Comparison of ENCODE assay signal across 8 mouse cellular contexts in the genomic region with DNA sequence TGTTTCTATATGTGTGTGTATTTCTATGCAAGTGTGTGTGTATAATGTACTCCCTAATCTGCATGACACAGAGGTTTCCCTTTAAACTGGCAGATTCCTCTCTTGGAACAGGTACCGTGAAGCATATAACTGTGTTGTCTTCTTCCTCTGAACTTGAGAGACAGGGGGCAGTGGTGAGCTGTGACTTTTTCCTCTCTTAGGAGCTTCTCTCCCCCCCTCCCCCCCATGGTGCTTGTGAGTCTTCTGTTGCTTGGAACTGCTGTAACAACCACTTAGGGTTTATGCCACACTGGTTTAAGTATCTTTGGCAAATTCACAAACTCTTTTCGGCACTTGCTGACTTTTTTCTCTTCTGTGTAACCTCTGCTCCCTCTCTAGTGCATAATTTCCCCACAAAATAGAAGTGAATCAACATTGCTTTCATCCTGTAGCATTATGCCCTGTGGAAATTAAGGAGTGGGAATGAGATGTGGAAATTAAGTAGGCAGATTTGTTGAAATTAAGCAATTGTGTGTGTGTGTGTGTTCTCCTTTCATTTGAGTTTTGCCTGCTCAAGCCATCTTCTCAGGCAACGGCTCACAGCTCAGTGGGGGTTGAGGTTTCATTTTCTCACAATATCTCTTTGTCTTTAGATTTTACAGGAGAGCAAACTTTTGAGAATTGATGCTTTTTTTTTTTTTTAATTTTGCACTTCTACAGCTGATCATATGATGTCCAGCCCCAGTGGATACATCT. TPM values are rescaled to one million over a fixed set of nuclear protein-coding genes. Genes with fewer than 3 reads are reported as not detected.
A peak's percentile ranks its signal among the peaks of the same experiment; 100 is the strongest.
DNase-seq lines count a peak whose midpoint lies in the region; ATAC-seq and TF ChIP-seq lines count a peak whose summit lies in the region.

No protein-coding gene starts in this region.

- peak; percentile 78 for ATAC-seq in granulocyte monocyte progenitor cell, adult 5-6 weeks (replicated peaks; ENCODE audit: poor library complexity, severe bottlenecking)
- ATAC-seq in lung, postnatal 0 days: peak; percentile 82
- no peak for ATAC-seq in midbrain, embryonic 16.5 days

- no peak for DNase-seq in layer of hippocampus, adult 2 months (ENCODE audit: low spot score in 2 of 2)
- no peak for DNase-seq in layer of hippocampus, adult 9-10 months (ENCODE audit: low spot score)
- DNase-seq in MEL (ENCODE audit: low read depth, low spot score): peak; percentile 59
- peak; percentile 49 for DNase-seq in c-Kit-positive CD71-positive TER-119-negative erythroid progenitor cells, embryonic 14.5 days (ENCODE audit: low read depth)
- peak; percentile 73 for DNase-seq in lung, postnatal 0 days (ENCODE audit: low spot score)
- DNase-seq in spleen, postnatal 14 days (ENCODE audit: low spot score in 2 of 2): peak; percentile 33 to 64

- H3K9ac ChIP-seq in MEL (ENCODE audit: control insufficient read depth, low read depth, low read length, poor library complexity, severe bottlenecking): no peak overlapping the region
- H3K9ac ChIP-seq in lung, postnatal 0 days (replicated peaks; ENCODE audit: low read depth): no peak overlapping the region
- H3K9ac ChIP-seq in midbrain, embryonic 16.5 days (ENCODE audit: low read depth, low read length): no peak overlapping the region

- 51% methylated on average over 3 of the region's 3 CpGs for WGBS in lung, postnatal 0 days
- 65% methylated on average over 3 of the region's 3 CpGs for WGBS in midbrain, embryonic 16.5 days

- no peaks in the 10 kb centered on the region for H3K9me3 ChIP-seq in MEL (replicated peaks; ENCODE audit: insufficient read depth, low read length)
- H3K9me3 ChIP-seq in lung, postnatal 0 days (ENCODE audit: low read length): no peaks in the 10 kb centered on the region
- no peaks in the 10 kb centered on the region for H3K9me3 ChIP-seq in midbrain, embryonic 16.5 days (replicated peaks; ENCODE audit: control insufficient read depth, low read length, poor library complexity, severe bottlenecking)

- no peak for TF ChIP-seq POLR2A in MEL (IDR thresholded peaks at IDR 0.05; ENCODE audit: control insufficient read depth in 1 of 2, insufficient read depth in 1 of 2, low read depth in 1 of 2, low read length in 2 of 2, poor library complexity in 1 of 2)

- H3K27me3 ChIP-seq in MEL (ENCODE audit: control insufficient read depth in 1 of 2, insufficient read depth in 2 of 2, low read length in 2 of 2): no peaks in the 10 kb centered on the region
- H3K27me3 ChIP-seq in lung, postnatal 0 days (replicated peaks; ENCODE audit: insufficient read depth, low read length): no peaks in the 10 kb centered on the region
- H3K27me3 ChIP-seq in midbrain, embryonic 16.5 days (ENCODE audit: control insufficient read depth, insufficient read depth, low read depth, low read length): no peaks in the 10 kb centered on the region

- peak; percentile 32 for TF ChIP-seq RAD21 in MEL (IDR thresholded peaks at IDR 0.05; ENCODE audit: low read depth, low read length)

- no peaks in the 10 kb centered on the region for H3K79me2 ChIP-seq in MEL (ENCODE audit: control insufficient read depth, insufficient read depth, low read length, poor library complexity)

- H3K36me3 ChIP-seq in MEL (ENCODE audit: control insufficient read depth in 1 of 2, insufficient read depth in 2 of 2, low read length in 2 of 2): peaks cover 0 to 6% of the 10 kb centered on the region in 2 experiments; a peak in 2 of 4 replicates
- no peaks in the 10 kb centered on the region for H3K36me3 ChIP-seq in lung, postnatal 0 days (ENCODE audit: insufficient read depth, low read length)
- H3K36me3 ChIP-seq in midbrain, embryonic 16.5 days (ENCODE audit: control insufficient read depth, insufficient read depth, low read length): no peaks in the 10 kb centered on the region

- TF ChIP-seq CTCF in layer of hippocampus, adult 2 months (conservative IDR thresholded peaks at IDR 0.05): peak; percentile 73
- TF ChIP-seq CTCF in MEL (IDR thresholded peaks at IDR 0.05 in 2 of 3, conservative IDR thresholded peaks at IDR 0.05 in 1 of 3; ENCODE audit: control insufficient read depth in 1 of 3, insufficient read depth in 1 of 3, low read depth in 2 of 3, low read length in 3 of 3, poor library complexity in 1 of 3, severe bottlenecking in 1 of 3): peak in 2 of 3 experiments; percentile 24 to 45; a peak in 3 of 6 replicates
- TF ChIP-seq CTCF in lung, postnatal 0 days (IDR thresholded peaks at IDR 0.05): peak; percentile 72

- no peak for TF ChIP-seq EP300 in MEL (IDR thresholded peaks at IDR 0.05; ENCODE audit: low read depth in 1 of 2, low read length in 2 of 2)
- no peak for TF ChIP-seq EP300 in lung, postnatal 0 days (IDR thresholded peaks at IDR 0.05)

- H3K27ac ChIP-seq in layer of hippocampus, adult 2 months: no peak overlapping the region
- no peak overlapping the region for H3K27ac ChIP-seq in MEL (ENCODE audit: control insufficient read depth, low read depth, low read length)
- no peak overlapping the region for H3K27ac ChIP-seq in lung, postnatal 0 days (ENCODE audit: low read length)
- no peak overlapping the region for H3K27ac ChIP-seq in midbrain, embryonic 16.5 days (ENCODE audit: low read length)

- peaks cover 0 to 9% of the 10 kb centered on the region in 2 experiments; a peak in 2 of 4 replicates for H3K4me1 ChIP-seq in MEL (ENCODE audit: control insufficient read depth in 1 of 2, insufficient read depth in 2 of 2, low read length in 2 of 2)
- H3K4me1 ChIP-seq in lung, postnatal 0 days (ENCODE audit: insufficient read depth, low read depth, low read length): no peaks in the 10 kb centered on the region
- H3K4me1 ChIP-seq in midbrain, embryonic 16.5 days (ENCODE audit: control insufficient read depth, insufficient read depth, low read length): no peaks in the 10 kb centered on the region

- H3K4me2 ChIP-seq in lung, postnatal 0 days (replicated peaks; ENCODE audit: low read depth, low read length): no peak overlapping the region
- H3K4me2 ChIP-seq in midbrain, embryonic 16.5 days (ENCODE audit: low read length): no peak overlapping the region

- H3K4me3 ChIP-seq in layer of hippocampus, adult 2 months: no peak overlapping the region
- no peak overlapping the region for H3K4me3 ChIP-seq in MEL (ENCODE audit: control insufficient read depth in 1 of 2, insufficient read depth in 1 of 2, low read depth in 2 of 2, low read length in 2 of 2)
- no peak overlapping the region for H3K4me3 ChIP-seq in lung, postnatal 0 days (ENCODE audit: low read depth, low read length)
- no peak overlapping the region for H3K4me3 ChIP-seq in midbrain, embryonic 16.5 days (ENCODE audit: low read depth, low read length)

RNA-seq across cellular contexts. Expression of a gene that starts 6.9 kb away (rescaled TPM):
- 1 to 10 TPM in 1 of 2 experiments, under 1 TPM in 1; 0.88 to 2.0 TPM for total RNA-seq in layer of hippocampus, adult 2 months (2021)
- 0.10 TPM in 1 of 2 replicates, not detected in the other for total RNA-seq in MEL (2012; rRNA removed)
- under 1 TPM in 1 of 2 experiments, not detected in 1; 0.06 TPM for polyA plus RNA-seq in MEL (2012; ENCODE audit: insufficient read depth in 1 of 2, insufficient read length in 2 of 2, low read depth in 1 of 2, low replicate concordance in 2 of 2, missing spikeins in 1 of 2)
- total RNA-seq in granulocyte monocyte progenitor cell, adult 5-6 weeks (2014; fragmentation: Nextera tagmentation): 69.0 and 80.1 TPM in 2 replicates
- 42.2 and 65.5 TPM in 2 replicates for total RNA-seq in granulocyte monocyte progenitor cell, adult 5-6 weeks (2017)
- polyA plus RNA-seq in lung, postnatal 0 days (2015; fragmentation: Nextera tagmentation; extraction: Ambion mirVana): 1.5 and 2.4 TPM in 2 replicates
- 0.39 and 0.62 TPM in 2 replicates for polyA plus RNA-seq in midbrain, embryonic 16.5 days (2015; fragmentation: Nextera tagmentation; extraction: Ambion mirVana)

RNA-seq across cellular contexts. Expression of a gene that starts 20.3 kb away (rescaled TPM):
- 1 to 10 TPM; 1.5 to 2.0 TPM for total RNA-seq in layer of hippocampus, adult 2 months (2021)
- total RNA-seq in MEL (2012; rRNA removed): not detected in 2 replicates
- under 1 TPM in 1 of 2 experiments, not detected in 1; 0.11 TPM for polyA plus RNA-seq in MEL (2012; ENCODE audit: insufficient read depth in 1 of 2, insufficient read length in 2 of 2, low read depth in 1 of 2, low replicate concordance in 2 of 2, missing spikeins in 1 of 2)
- not detected in 2 replicates for total RNA-seq in granulocyte monocyte progenitor cell, adult 5-6 weeks (2014; fragmentation: Nextera tagmentation)
- not detected in 2 replicates for total RNA-seq in granulocyte monocyte progenitor cell, adult 5-6 weeks (2017)
- polyA plus RNA-seq in lung, postnatal 0 days (2015; fragmentation: Nextera tagmentation; extraction: Ambion mirVana): 0.31 and 0.88 TPM in 2 replicates
- 0.31 and 0.36 TPM in 2 replicates for polyA plus RNA-seq in midbrain, embryonic 16.5 days (2015; fragmentation: Nextera tagmentation; extraction: Ambion mirVana)

RNA-seq across cellular contexts. Expression of a gene that starts 43.4 kb away (rescaled TPM):
- under 1 TPM; 0.27 to 0.31 TPM for total RNA-seq in layer of hippocampus, adult 2 months (2021)
- 0.50 TPM in 1 of 2 replicates, not detected in the other for total RNA-seq in MEL (2012; rRNA removed)
- polyA plus RNA-seq in MEL (2012; ENCODE audit: insufficient read depth in 1 of 2, insufficient read length in 2 of 2, low read depth in 1 of 2, low replicate concordance in 2 of 2, missing spikeins in 1 of 2): under 1 TPM in 1 of 2 experiments, not detected in 1; 0.14 TPM
- total RNA-seq in granulocyte monocyte progenitor cell, adult 5-6 weeks (2014; fragmentation: Nextera tagmentation): 2.2 TPM in 1 of 2 replicates, not detected in the other
- 0.47 and 1.0 TPM in 2 replicates for total RNA-seq in granulocyte monocyte progenitor cell, adult 5-6 weeks (2017)
- 0.31 TPM in 1 of 2 replicates, not detected in the other for polyA plus RNA-seq in lung, postnatal 0 days (2015; fragmentation: Nextera tagmentation; extraction: Ambion mirVana)
- 0.15 and 0.65 TPM in 2 replicates for polyA plus RNA-seq in midbrain, embryonic 16.5 days (2015; fragmentation: Nextera tagmentation; extraction: Ambion mirVana)

RNA-seq across cellular contexts. Expression of a gene that starts 43.4 kb away (rescaled TPM):
- 10 to 100 TPM; 12.7 to 13.3 TPM for total RNA-seq in layer of hippocampus, adult 2 months (2021)
- total RNA-seq in MEL (2012; rRNA removed): 14.2 and 15.1 TPM in 2 replicates
- 10 to 100 TPM in 1 of 2 experiments, not detected in 1; 20.2 TPM for polyA plus RNA-seq in MEL (2012; ENCODE audit: insufficient read depth in 1 of 2, insufficient read length in 2 of 2, low read depth in 1 of 2, low replicate concordance in 2 of 2, missing spikeins in 1 of 2)
- 15.6 and 19.6 TPM in 2 replicates for total RNA-seq in granulocyte monocyte progenitor cell, adult 5-6 weeks (2014; fragmentation: Nextera tagmentation)
- 17.9 and 19.9 TPM in 2 replicates for total RNA-seq in granulocyte monocyte progenitor cell, adult 5-6 weeks (2017)
- polyA plus RNA-seq in lung, postnatal 0 days (2015; fragmentation: Nextera tagmentation; extraction: Ambion mirVana): 15.1 and 16.3 TPM in 2 replicates
- 20.5 and 22.8 TPM in 2 replicates for polyA plus RNA-seq in midbrain, embryonic 16.5 days (2015; fragmentation: Nextera tagmentation; extraction: Ambion mirVana)

RNA-seq across cellular contexts. Expression of a gene that starts 43.5 kb away (rescaled TPM):
- 1 to 10 TPM; 9.8 to 10.0 TPM for total RNA-seq in layer of hippocampus, adult 2 months (2021)
- total RNA-seq in MEL (2012; rRNA removed): 9.8 and 11.2 TPM in 2 replicates
- polyA plus RNA-seq in MEL (2012; ENCODE audit: insufficient read depth in 1 of 2, insufficient read length in 2 of 2, low read depth in 1 of 2, low replicate concordance in 2 of 2, missing spikeins in 1 of 2): 10 to 100 TPM in 1 of 2 experiments, not detected in 1; 25.3 TPM
- 33.9 and 39.8 TPM in 2 replicates for total RNA-seq in granulocyte monocyte progenitor cell, adult 5-6 weeks (2014; fragmentation: Nextera tagmentation)
- 17.1 and 21.2 TPM in 2 replicates for total RNA-seq in granulocyte monocyte progenitor cell, adult 5-6 weeks (2017)
- polyA plus RNA-seq in lung, postnatal 0 days (2015; fragmentation: Nextera tagmentation; extraction: Ambion mirVana): 15.6 and 18.0 TPM in 2 replicates
- polyA plus RNA-seq in midbrain, embryonic 16.5 days (2015; fragmentation: Nextera tagmentation; extraction: Ambion mirVana): 20.3 and 22.0 TPM in 2 replicates

Comparison
In these comparisons a context has a peak if more than half of its experiments do, and no peak if none do; other contexts are left out.
1. DNase-seq: peak in MEL (single experiment), c-Kit-positive CD71-positive TER-119-negative erythroid progenitor cells, embryonic 14.5 days (single experiment), lung, postnatal 0 days (single experiment) and spleen, postnatal 14 days (2 of 2); none in layer of hippocampus, adult 2 months (0 of 2) and layer of hippocampus, adult 9-10 months (single experiment).
2. RNA of a gene that starts 6.9 kb away (total RNA-seq): 42.2 to 80.1 TPM in granulocyte monocyte progenitor cell, adult 5-6 weeks; 0.88 to 2.0 TPM in layer of hippocampus, adult 2 months and 0.10 TPM in MEL; every median in the first group is over 10 times any median in the second.
3. Peak in every context shown above with its lines, with median percentiles within 50 percentile points of each other: CTCF ChIP-seq.